Mouse (Mus musculus) bone marrow, adult 2 months (tissue): ENCODE measurements around the gene Plpp1.

Experiments used
- CTCF ChIP-seq: fragments of 200-500 bp; IDR thresholded peaks from 2 replicates; pipeline ENCODE4 v1.5.1; 2011; ENCODE audit warnings: low read length, control low read depth; ENCODE audit not compliant: control insufficient read depth, insufficient read depth
- POLR2A ChIP-seq: fragments of 200-500 bp; IDR thresholded peaks from 2 replicates; pipeline ENCODE4 v1.6.1; 2011; ENCODE audit warnings: low read depth, mild to moderate bottlenecking, control low read depth, low read length, borderline replicate concordance; ENCODE audit not compliant: control insufficient read depth

GRCm38 (mm10) chr13:112867381-112867780 lies 66.8 kb downstream of the Plpp1 start:
- no peak for TF ChIP-seq CTCF
- TF ChIP-seq POLR2A, result no peak
